Mouse (Mus musculus) megakaryocyte-erythroid progenitor cell, adult 5-6 weeks (primary cell): ENCODE data around the gene Nova2. TPM values are rescaled to one million over a fixed set of nuclear protein-coding genes. Genes with fewer than 3 reads are reported as not detected.

Experiments used
- ATAC-seq: replicated peaks from 2 replicates; pipeline ENCODE4 v1.8.0; 2016; ENCODE audit warnings: mild to moderate bottlenecking, inconsistent platforms; ENCODE audit not compliant: severe bottlenecking, poor library complexity, low FRiP score, low TSS enrichment
- total RNA-seq, 2 experiments: library from RNA; stranded (forward) in 1 of 2; stranded (reverse) in 1 of 2; fragments of 200-1000, 215-1000 nt in 1 of 2; fragments of >200 nt in 1 of 2; fragmentation: Nextera tagmentation in 1 of 2; gene quantifications; 2 replicates each; pipeline ENCODE4 v1.2.3; 2014 to 2017

The Nova2 gene
- not detected in 2 replicates for total RNA-seq (2014; fragmentation: Nextera tagmentation)
- total RNA-seq (2017), result not detected in 2 replicates

DNA sequence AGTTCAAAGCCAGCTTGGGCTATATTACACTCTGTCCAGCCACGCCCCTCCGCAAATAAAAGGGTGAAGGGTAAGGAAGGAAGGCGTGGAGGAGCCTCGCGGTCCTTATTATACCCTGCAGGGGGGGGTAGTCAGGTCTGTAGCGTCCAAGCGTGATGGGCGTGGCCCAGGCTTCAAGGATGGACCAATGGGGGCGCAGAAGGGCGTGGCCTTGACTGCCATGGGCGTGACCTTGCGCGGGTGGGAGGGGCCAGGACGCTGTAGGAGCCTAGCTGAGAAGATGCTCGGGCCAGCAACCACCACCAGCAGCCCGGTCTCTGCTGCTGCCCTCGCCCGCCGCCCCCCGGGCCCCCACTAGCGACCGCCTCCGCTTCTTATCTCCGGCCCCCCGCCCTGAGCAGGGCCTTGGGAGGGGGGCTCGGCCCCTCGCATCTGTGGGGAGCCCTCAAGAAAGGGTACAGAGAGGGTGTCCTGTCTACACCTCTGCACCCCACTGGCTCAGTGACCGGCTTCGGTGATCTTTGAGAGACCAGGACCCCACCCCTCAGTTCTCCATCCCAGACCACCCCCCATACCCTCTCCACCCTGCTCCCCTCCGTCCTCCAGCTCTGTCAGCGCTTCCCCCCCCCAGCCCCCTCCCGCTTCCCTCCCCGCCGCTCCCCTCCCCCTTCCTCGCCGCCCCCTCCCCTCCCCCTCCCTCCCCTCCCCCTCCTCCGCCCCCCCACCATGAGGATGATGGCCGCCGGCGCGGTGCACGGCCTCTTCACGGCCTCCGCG, at the start of gene Nova2:
Gene Nova2, plus strand, starts transcription at position 727 of the 777 bp plus-strand sequence.
- peak; percentile 96 for ATAC-seq

DNA sequence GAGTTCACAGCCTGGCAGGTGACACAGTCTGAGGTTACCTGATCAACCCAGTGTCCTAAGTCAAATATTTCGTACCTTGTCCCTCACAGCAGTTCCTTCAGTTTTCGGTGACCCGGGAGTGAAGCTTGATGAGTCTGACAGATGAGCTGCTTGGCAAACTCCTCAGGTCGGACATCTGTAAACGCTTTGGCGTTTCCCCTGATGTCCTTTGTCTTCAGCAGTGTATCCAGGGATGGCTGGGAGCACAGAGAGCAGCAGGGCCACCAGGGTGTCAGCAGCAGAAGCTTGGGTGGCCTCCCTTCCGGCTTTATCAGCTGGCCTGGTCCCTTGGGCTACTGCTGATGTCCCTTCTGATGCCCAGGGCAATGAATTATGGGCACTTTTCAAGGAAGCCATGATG, 47.0 kb upstream of the Nova2 start:
- no peak for ATAC-seq

DNA sequence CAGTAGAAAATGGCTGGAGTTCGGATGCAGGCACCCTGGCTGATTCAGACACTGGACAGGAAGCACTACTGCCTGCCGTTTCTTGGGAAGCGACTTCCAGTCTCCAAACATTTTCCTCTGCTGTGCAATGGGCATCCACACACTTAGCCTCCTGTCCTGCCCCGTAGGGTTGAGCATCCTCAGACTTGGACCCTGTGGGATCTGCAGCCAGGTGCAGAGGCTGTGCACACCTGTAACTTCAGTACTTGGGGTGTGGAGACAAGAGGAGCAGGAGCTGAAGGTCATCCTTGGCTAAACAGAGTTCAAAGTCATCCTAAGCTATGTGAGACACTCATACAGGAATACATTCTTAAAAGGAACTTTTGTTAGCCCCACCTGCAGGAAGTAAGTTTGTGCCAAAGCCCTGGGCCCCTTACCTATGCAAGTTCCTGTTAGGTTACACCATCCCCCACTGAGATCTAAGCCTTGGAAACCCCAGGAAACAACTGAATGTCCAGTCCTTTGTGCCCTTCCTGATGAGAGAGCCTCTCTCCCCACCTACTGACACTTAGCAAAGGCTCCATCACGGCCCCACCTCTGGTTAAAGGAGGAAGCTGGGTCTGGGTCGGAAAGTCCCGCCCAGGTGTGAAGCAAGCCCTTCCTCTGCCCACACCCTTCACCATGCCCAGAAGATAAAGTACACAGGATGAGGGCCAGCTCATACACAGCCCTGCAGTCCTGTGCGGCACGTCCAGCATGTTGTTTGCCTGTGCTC, 41.5 kb upstream of the Nova2 start:
- 0 out of 2 replicates have a peak, but pooled peaks have one; percentile 26 for ATAC-seq

DNA sequence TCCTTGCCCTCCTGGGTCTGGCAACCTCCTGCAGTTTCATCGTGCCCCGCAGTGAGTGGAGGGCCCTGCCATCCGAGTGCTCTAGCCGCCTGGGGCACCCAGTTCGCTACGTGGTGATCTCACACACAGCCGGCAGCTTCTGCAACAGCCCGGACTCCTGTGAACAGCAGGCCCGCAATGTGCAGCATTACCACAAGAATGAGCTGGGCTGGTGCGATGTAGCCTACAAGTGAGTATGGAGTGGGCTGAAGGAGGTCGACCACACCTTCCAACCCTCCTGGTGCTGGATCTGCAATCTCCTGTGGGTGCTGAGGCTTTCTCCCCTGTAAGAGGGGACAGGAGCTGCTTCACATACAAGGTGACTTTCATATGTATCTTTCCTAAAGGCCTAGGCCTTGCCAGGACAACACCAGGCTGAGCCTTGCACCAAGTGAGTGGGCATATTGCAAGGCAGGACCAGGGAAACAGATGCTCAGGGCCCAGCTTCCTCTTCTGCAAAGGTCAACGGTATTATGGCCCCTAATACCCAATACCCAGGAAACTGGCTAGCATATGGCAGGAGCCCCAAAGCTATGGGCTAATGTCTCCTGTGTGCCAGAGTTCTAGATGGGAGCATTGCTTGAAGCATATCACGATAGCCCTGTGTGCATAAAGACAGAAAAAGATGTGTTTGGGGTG, 40.8 kb upstream of the Nova2 start:
- ATAC-seq, result peak; percentile 35; the same call in 1 of the 2 replicates

DNA sequence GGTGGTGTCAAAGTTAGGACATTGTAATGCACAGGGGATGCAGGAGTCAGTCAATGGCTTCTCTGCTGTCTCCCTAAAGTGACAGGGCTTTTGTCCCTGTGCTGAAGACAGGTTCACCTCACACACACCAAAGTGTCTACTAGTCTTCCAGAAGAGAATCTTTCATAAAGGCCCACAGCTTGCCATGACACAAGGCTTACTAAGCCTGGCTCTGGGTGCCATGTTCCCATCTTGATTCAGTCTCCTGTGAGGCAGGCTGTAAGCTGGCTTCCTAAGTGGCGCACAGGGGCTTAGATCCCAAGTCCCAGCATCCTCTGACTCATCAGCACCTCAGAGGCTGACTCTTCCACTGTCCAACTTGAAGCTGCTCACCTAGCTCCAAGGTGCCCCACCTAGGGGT, 38.7 kb upstream of the Nova2 start:
- ATAC-seq, result no peak

DNA sequence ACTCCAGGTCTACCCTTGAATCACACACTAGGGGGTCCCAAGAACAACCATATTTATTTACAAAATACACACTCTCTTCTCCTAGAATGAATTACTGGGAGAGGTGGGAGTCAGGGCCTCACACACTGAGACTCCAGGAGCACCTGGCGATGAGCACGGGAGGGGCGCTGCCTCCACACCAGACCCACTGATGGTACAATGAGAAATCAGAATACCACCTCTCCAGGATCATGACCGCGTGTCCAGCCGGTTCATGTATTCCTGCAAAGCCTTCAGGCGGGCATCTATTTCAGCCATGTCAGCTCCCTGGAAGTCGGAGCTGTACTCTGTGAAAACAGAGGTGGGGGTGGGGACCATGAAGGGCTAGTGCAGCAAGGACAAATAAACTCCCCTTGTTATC, 34.8 kb upstream of the Nova2 start:
- no peak for ATAC-seq

DNA sequence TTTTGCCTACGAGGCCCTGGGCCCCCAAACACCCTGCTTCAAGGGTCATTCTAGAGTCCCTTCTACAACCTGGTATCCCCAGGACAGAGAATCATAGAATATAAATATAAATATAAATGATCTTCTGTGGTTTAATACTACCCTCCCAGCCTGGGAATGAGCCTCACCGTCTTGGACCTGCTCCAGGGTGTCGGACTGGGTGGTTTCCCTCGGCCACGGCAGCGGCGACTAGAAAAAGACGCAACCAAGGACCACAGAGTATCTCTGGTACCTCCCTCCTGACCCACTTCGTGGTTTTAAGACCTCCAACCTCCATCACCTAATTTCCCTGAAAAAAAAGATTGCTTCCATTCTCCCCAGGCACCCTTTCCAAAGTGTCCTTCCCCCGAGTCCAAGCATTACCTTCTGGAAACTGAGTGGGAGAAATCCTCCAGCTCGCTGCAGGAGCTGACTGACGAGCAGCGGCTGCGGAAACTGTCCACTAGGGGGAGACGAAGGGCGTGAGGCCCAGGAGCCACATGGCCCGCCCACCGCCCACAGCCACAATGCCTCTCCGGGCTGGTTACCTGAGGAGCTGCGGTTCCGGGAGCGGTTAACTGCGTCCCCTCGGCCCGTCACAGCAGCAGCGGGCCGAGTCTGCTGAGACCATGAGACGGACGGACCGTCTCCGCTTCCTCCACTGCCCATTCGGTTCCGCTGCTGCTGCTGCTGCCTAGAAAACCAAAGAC, 33.7 kb upstream of the Nova2 start:
- ATAC-seq, result peak; percentile 91

DNA sequence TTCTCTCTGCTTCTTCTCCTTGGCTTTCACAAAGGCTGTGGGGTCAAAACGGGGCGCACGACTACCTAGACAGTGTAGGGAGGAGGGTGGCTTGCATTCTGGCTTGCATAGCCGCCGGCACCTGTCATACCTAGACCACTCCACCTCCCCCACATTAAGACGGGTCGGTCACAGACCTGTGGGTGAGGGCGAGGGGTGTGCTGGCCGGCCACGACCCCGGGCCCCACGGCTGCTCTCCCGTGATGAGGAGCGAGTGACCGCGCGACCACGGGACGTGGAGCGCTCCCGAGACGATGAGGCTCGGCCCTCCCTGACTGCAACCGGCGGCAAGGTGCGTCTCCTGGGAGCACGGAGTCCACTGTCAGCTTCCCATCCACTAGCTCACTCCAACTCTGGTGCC, 32.7 kb upstream of the Nova2 start:
- ATAC-seq, result no peak

DNA sequence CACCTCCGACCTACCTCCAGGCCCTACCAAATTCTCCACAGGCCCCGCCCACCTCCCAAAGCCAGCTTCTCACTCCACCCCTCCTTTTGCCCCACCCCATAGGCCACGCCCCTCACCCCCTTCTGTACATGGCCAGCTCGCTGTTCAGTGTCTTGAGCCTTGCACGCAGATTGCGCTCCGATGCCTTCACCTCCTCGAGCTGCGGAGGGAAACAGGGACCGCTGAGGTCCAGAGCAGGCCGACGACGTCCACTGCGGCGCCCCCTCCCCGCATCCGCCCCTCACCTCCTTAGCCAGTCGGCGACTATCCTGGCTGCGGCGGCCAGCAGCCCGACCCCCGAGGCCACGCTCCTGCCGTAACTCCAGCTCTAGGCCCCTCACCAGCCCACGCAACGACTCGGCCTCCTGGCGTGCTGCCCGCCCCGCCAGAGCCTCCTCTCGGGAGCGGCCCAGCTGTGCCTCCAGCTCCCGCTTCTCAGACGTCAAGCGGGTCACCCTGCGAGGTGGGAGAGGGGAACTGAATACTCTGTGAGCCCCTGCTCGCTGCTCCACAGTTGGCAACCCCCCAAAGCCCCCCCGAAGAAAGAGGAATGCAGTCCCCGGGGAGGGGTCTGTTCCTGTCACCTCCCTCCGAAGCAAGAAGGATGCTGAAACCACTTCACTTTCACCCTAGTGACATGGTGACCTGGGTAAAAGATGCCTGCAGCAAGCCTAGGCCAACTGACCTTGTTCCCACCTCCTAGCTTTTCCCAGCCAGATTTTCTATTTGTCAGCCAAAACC, 31.8 kb upstream of the Nova2 start:
- peak; percentile 85 for ATAC-seq

DNA sequence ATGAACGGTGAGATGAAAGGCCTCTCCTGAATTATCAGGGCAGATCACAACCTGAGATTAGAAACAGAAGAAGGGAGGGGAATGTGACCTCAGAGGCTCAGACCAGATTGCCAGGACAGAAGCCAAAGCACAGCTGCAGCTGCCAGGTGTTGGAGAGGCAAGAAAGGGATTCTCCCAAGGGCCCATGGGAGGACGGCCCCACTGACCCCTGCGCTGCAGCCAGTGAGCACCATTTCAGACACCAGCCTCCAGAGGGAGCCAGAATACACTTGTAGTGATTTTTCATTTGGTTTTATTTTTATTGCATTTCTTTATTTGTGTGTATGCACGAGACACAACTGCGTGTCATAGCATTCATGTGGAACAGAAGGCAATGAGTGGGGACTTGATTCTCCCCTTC, 29.2 kb upstream of the Nova2 start:
- ATAC-seq, result no peak

DNA sequence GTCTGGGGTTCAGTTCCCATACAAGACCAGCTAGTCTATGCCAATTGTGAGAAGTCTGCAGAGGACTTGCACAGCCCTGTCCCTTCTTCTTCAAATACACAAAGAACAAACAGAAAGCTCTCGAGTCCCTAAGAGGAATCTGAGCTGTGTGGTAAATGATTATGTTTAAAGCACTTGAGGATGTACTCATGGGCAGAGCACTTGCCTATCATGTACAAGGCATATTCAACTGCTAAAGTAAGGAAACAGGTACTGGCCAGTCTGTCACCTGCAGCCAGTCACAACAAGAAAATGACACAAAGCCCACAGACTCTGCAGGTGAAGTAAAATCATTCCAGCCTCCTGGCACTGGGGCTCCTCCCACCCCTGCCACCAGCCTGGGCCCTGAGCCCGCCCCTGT, 25.2 kb upstream of the Nova2 start:
- ATAC-seq, result no peak

DNA sequence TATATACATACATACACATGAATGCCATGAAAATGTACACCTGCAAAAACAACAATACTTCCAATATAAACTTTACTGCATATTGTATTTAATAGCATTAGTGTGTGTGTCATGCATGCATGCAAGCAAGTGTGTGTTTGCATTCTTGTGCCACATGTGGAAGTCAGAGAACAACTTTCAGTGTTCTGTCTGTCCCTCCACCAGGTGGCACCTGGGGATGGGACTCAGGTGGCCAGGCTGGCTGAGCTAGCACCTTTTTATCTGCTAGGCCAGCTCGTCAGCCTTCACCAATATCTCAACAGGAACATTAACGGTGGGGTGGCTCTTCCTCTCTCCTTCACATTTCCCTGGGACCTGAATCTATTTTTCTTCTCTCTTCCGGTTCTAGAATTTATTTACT, 23.2 kb upstream of the Nova2 start:
- ATAC-seq, result no peak

DNA sequence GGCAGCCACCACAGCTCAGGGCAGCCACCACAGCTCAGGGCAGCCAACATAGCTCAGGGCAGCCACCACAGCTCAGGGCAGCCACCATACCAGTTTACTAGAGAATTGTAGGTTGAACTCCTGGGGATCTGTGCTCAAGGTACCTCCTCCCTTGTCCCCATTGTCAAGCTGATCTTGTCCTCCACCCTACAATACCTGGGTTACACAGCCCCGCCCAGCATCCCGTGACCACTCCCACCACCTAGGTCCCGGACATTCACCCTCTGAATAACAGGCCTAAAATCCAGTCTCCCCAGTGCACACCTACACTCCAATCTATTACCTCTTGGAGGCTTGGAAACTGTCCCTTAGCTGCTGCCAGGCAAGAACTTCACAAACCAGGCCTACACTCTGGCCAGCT, 20.7 kb upstream of the Nova2 start:
- no peak for ATAC-seq

DNA sequence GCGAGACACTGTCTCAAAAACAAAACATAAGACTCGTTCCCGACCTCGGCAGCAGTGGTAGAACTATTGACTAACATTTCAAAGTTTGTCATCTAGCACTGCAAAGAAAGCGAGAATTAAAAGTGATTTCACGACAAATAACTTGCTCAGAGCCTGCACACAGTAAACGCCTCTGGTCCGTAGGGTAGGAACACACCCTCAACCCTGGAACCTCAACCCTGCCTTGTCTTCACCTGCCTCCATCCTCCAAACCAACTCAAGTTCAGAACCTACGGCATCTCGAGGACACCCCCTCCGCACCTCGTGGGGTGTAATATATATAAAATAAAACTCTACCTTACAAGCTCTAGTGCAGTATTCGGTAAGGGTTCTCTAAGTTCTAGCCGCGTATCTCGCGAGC, 15.9 kb upstream of the Nova2 start:
- ATAC-seq, result peak; percentile 43

DNA sequence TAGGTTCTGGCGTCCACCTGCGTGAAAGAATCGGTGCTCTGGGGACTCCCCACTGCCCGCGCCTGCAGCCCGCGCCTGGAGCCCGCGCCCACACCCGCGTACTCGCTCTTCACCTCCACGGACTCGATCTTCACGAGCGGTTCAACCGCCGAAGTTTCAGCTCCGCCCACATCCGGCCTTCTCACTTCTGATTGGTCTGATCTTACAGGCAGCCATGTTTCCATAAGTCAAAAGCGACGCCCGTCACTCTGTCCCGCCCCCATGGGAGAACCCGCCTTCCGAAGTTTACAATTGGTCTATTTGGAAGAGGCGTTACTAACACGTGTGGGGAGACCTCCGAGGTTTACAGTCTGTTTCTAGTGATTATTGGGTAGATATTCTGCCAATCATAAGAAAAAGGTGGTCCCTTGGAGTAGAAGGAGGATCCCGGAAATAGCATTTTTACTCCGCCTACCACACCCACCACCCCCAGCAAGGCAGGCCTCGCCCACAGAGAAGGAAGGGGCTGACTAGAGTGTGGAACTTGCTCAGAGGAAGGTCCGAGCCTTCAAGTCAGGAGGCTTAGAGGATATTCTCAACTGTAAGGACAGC, 15.4 kb upstream of the Nova2 start, which contains the start of gene Ccdc61:
Gene Ccdc61, minus strand, starts transcription at position 175 of the 591 bp plus-strand sequence.
- ATAC-seq, result peak; percentile 99

DNA sequence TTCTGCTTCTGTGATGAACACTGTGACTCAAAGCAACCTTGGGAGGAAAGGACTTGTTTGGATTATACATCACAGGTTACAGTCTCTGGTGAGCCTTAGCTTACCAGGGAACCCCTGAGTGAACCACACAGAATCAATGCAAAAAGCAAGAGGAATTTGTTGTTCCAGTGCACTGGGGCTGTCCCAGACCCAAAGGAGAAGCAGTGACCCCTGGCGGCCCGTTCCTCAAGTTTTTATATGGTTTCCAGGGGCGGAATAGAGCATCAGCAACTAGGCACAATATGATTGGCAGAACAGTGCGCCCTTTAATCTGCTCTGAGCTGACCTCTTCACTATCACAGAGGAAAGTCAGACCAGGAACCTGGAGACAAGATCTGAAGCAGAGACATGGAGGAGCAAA, 9.4 kb upstream of the Nova2 start:
- ATAC-seq, result no peak

DNA sequence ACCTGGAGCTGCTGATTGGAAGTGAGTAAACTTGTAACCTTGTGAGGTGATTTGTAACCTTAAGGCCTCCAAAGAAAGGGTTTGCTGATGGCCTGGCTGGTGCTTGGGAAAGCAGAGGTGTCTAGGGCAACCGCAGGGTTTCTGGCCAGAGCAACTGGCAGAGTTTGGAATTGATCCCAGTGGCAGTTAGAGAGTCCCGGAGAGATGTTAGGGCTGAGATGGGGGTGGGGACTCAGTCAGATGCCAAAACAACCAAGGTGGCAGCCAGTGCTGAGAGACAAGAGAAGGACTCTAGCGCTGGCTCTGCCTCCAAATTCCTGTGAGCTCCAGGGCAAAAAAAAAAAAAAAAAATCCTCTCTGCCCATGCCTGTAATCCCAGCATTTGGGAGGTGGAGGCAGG, 7.8 kb upstream of the Nova2 start:
- ATAC-seq, result no peak

DNA sequence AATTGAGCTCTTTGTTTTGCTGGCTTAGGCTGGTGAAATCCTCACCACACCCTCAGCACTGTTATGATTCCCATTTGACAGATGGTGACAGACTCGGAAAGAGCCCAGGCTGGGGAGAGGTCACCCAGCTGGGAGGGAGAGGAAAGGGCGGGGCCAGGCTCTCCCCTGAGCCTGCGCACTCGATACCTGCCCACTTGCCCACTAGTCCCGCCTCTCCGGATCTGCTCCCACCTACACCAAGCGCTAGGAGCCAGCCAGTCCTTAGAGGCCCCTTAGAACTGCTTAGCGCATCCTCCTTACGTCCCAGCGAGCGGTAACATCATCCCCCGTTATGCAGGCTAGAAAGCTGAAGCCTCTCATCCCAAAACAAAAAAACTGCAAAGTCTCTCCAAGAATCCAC, 4.6 kb upstream of the Nova2 start:
- ATAC-seq, result no peak

DNA sequence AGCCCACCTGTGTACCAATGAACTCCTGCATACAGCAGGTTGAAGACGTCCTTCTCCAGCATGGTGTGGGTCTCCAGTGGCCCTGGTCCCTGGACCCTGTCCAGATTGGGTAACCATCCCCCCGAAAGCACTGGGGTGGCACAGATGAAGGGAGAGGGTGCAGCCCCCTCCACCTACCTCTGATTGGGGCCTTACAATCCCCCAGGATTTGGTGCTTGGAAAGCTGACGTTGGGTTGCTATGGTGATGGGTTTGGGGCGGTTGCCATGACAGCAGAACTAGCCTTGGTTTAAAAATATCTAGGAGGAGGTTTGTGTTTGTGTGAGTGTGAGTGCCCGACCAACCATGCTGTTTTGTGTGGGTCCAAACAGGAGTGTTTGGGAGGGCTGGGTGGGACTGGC, 2.9 kb upstream of the Nova2 start:
- no peak for ATAC-seq
